In genomic region chr13:44977059-44977458, GRCm38 (mm10) we compare ENCODE assay signal across 17 mouse cellular contexts. TPM values are rescaled to one million over a fixed set of nuclear protein-coding genes. Genes with fewer than 3 reads are reported as not detected.
DNase-seq lines count a peak whose midpoint lies in the region; ATAC-seq lines count a peak whose summit lies in the region.
"Had no signal": no experiment of that assay in that cellular context is flagged by ENCODE, and none has a peak within 500 bp of the region (broad histone marks: within the 10 kb centered on the region; RNA-seq: fewer than 3 reads in every experiment).

No protein-coding gene starts in this region.

- H3K27ac ChIP-seq in heart, embryonic 12.5 days (ENCODE audit: poor library complexity, severe bottlenecking), result no peak overlapping the region
- H3K27ac ChIP-seq in forebrain, embryonic 13.5 days, result peak overlapping the region; percentile 49; the same call in 1 of the 2 replicates
- no peak overlapping the region; the same call in 1 of the 2 replicates for H3K27ac ChIP-seq in hindbrain, embryonic 16.5 days (ENCODE audit: low read depth, low read length)
- H3K27ac ChIP-seq in neural tube, embryonic 13.5 days (replicated peaks), result peak overlapping the region; percentile 54; the same call in 1 of the 2 replicates
- H3K27ac ChIP-seq: embryonic facial prominence, embryonic 15.5 days; limb, embryonic 13.5 days had no signal

- no peak for ATAC-seq in heart, embryonic 12.5 days (ENCODE audit: insufficient number of reproducible peaks, low FRiP score)
- peak; percentile 88 for ATAC-seq in forebrain, embryonic 13.5 days
- ATAC-seq in hindbrain, embryonic 16.5 days, result peak; percentile 56; the same call in 1 of the 2 replicates
- peak; percentile 77 for ATAC-seq in neural tube, embryonic 13.5 days (ENCODE audit: low read depth)

- no peaks in the 10 kb centered on the region for H3K27me3 ChIP-seq in heart, embryonic 12.5 days (replicated peaks)
- H3K27me3 ChIP-seq in forebrain, embryonic 13.5 days, result no peaks in the 10 kb centered on the region; the same call in 1 of the 2 replicates
- no peaks in the 10 kb centered on the region for H3K27me3 ChIP-seq in hindbrain, embryonic 16.5 days (replicated peaks; ENCODE audit: control insufficient read depth, insufficient read depth, low read length)
- H3K27me3 ChIP-seq in neural tube, embryonic 13.5 days, result no peaks in the 10 kb centered on the region
- H3K27me3 ChIP-seq: embryonic facial prominence, embryonic 15.5 days; limb, embryonic 13.5 days had no signal

- no peak overlapping the region for H3K9ac ChIP-seq in heart, embryonic 12.5 days
- H3K9ac ChIP-seq in forebrain, embryonic 13.5 days, result no peak overlapping the region
- no peak overlapping the region for H3K9ac ChIP-seq in hindbrain, embryonic 16.5 days (ENCODE audit: low read depth, low read length)
- H3K9ac ChIP-seq in neural tube, embryonic 13.5 days, result peak overlapping the region; percentile 47; the same call in 1 of the 2 replicates
- H3K9ac ChIP-seq: embryonic facial prominence, embryonic 15.5 days; limb, embryonic 13.5 days had no signal

- no peaks in the 10 kb centered on the region for H3K9me3 ChIP-seq in heart, embryonic 12.5 days (replicated peaks)
- H3K9me3 ChIP-seq in forebrain, embryonic 13.5 days (replicated peaks), result no peaks in the 10 kb centered on the region
- H3K9me3 ChIP-seq in hindbrain, embryonic 16.5 days (ENCODE audit: control insufficient read depth, low read length), result no peaks in the 10 kb centered on the region
- H3K9me3 ChIP-seq in neural tube, embryonic 13.5 days, result no peaks in the 10 kb centered on the region
- H3K9me3 ChIP-seq: embryonic facial prominence, embryonic 15.5 days; limb, embryonic 13.5 days had no signal

- H3K36me3 ChIP-seq in heart, embryonic 12.5 days, result peaks cover 22% of the 10 kb centered on the region; the same call in 1 of the 2 replicates
- no peaks in the 10 kb centered on the region for H3K36me3 ChIP-seq in forebrain, embryonic 13.5 days (ENCODE audit: poor library complexity, severe bottlenecking)
- no peaks in the 10 kb centered on the region for H3K36me3 ChIP-seq in hindbrain, embryonic 16.5 days (ENCODE audit: control insufficient read depth, insufficient read depth, low read length)
- peaks cover 4% of the 10 kb centered on the region; the same call in 1 of the 2 replicates for H3K36me3 ChIP-seq in neural tube, embryonic 13.5 days

- peak; percentile 55 for DNase-seq in heart, adult 11 months
- DNase-seq in thymus, adult 18-20 months, result no peak
- DNase-seq in yolk sac, embryonic 10.5 days (ENCODE audit: low spot score), result no peak
- no peak for DNase-seq in layer of hippocampus, adult 11-12 months (ENCODE audit: low spot score)
- DNase-seq: adrenal gland, postnatal 36 days; cerebellum, postnatal 25 days; gastrocnemius, postnatal 25 days; kidney, adult 2 months; kidney, postnatal 25 days; thymus, postnatal 4 days had no signal

- H3K4me3 ChIP-seq in heart, embryonic 12.5 days, result no peak overlapping the region
- H3K4me3 ChIP-seq in forebrain, embryonic 13.5 days, result no peak overlapping the region
- H3K4me3 ChIP-seq in hindbrain, embryonic 16.5 days (ENCODE audit: low read length), result no peak overlapping the region
- H3K4me3 ChIP-seq in neural tube, embryonic 13.5 days, result no peak overlapping the region
- H3K4me3 ChIP-seq: embryonic facial prominence, embryonic 15.5 days; limb, embryonic 13.5 days had no signal

- H3K4me2 ChIP-seq in heart, embryonic 12.5 days, result no peak overlapping the region
- no peak overlapping the region for H3K4me2 ChIP-seq in forebrain, embryonic 13.5 days
- H3K4me2 ChIP-seq in hindbrain, embryonic 16.5 days (ENCODE audit: low read length), result no peak overlapping the region
- no peak overlapping the region for H3K4me2 ChIP-seq in neural tube, embryonic 13.5 days
- H3K4me2 ChIP-seq: embryonic facial prominence, embryonic 15.5 days; heart, embryonic 11.5 days; limb, embryonic 13.5 days had no signal

- H3K4me1 ChIP-seq in heart, embryonic 12.5 days (replicated peaks), result 0 out of 2 replicates have a peak, but pooled peaks cover 3% of the 10 kb centered on the region
- peaks cover 9% of the 10 kb centered on the region for H3K4me1 ChIP-seq in forebrain, embryonic 13.5 days
- peaks cover 7% of the 10 kb centered on the region for H3K4me1 ChIP-seq in hindbrain, embryonic 16.5 days (ENCODE audit: control insufficient read depth, insufficient read depth, low read depth, low read length)
- H3K4me1 ChIP-seq in neural tube, embryonic 13.5 days (replicated peaks), result peaks cover 12% of the 10 kb centered on the region
- H3K4me1 ChIP-seq: embryonic facial prominence, embryonic 15.5 days had no signal

- WGBS in heart, embryonic 12.5 days, result 72% methylated on average over 2 of the region's 2 CpGs
- WGBS in forebrain, embryonic 13.5 days, result 13% methylated on average over 2 of the region's 2 CpGs
- 17% methylated on average over 2 of the region's 2 CpGs for WGBS in hindbrain, embryonic 16.5 days
- WGBS in neural tube, embryonic 13.5 days, result 20% methylated on average over 2 of the region's 2 CpGs

RNA-seq across cellular contexts. Expression of gene Dtnbp1, which starts 24.9 kb away (rescaled TPM):
- polyA plus RNA-seq in heart, embryonic 12.5 days (2016; fragmentation: Nextera tagmentation; extraction: Ambion mirVana), result 72.3 and 72.4 TPM in 2 replicates
- polyA plus RNA-seq in forebrain, embryonic 13.5 days (2015; fragmentation: Nextera tagmentation; extraction: Ambion mirVana), result 95.4 and 104 TPM in 2 replicates
- polyA plus RNA-seq in hindbrain, embryonic 16.5 days (2015; fragmentation: Nextera tagmentation; extraction: Ambion mirVana), result 128 and 133 TPM in 2 replicates
- 111 and 118 TPM in 2 replicates for polyA plus RNA-seq in neural tube, embryonic 13.5 days (2015; fragmentation: Nextera tagmentation; extraction: Ambion mirVana)

Comparison
In these comparisons a context has a peak if more than half of its experiments do, and no peak if none do; other contexts are left out.
1. H3K27ac ChIP-seq: peak in forebrain, embryonic 13.5 days (single experiment) and neural tube, embryonic 13.5 days (single experiment); none in heart, embryonic 12.5 days (single experiment) and hindbrain, embryonic 16.5 days (single experiment).